Mouse (Mus musculus): ENCODE results near the gene Wfdc17. TPM values are rescaled to one million over a fixed set of nuclear protein-coding genes. Genes with fewer than 3 reads are reported as not detected.

Gene Wfdc17
- polyA plus RNA-seq, 1 experiment from 2014 or later = 0.87 TPM

Other genes starting within 250 kb of the Wfdc17 start
- gene Mmp28, start 240.9 kb upstream of the Wfdc17 start, polyA plus RNA-seq (2016; fragmentation: Nextera tagmentation; extraction: Ambion mirVana) = 4.2 and 4.5 TPM in 2 replicates
- 12.0 and 18.6 TPM in 2 replicates for gene Taf15, start 230.9 kb upstream of the Wfdc17 start, polyA plus RNA-seq (2016; fragmentation: Nextera tagmentation; extraction: Ambion mirVana)
- not detected in 2 replicates for gene Heatr9, start 181.8 kb upstream of the Wfdc17 start, polyA plus RNA-seq (2016; fragmentation: Nextera tagmentation; extraction: Ambion mirVana)
- gene Ccl5, start 173.5 kb upstream of the Wfdc17 start, polyA plus RNA-seq (2016; fragmentation: Nextera tagmentation; extraction: Ambion mirVana) = not detected in 2 replicates
- 0.56 and 0.81 TPM in 2 replicates for gene Ccl9, start 125.4 kb upstream of the Wfdc17 start, polyA plus RNA-seq (2016; fragmentation: Nextera tagmentation; extraction: Ambion mirVana)
- 0.46 and 0.63 TPM in 2 replicates for gene Ccl6, start 110.9 kb upstream of the Wfdc17 start, polyA plus RNA-seq (2016; fragmentation: Nextera tagmentation; extraction: Ambion mirVana)
- gene Rpl9-ps1, start 58.4 kb upstream of the Wfdc17 start, polyA plus RNA-seq (2016; fragmentation: Nextera tagmentation; extraction: Ambion mirVana) = not detected in 2 replicates
- gene Ccl3, start 54.6 kb upstream of the Wfdc17 start, polyA plus RNA-seq (2016; fragmentation: Nextera tagmentation; extraction: Ambion mirVana) = 0.29 TPM in 1 of 2 replicates, not detected in the other
- gene Ccl4, start 41.4 kb upstream of the Wfdc17 start, polyA plus RNA-seq (2016; fragmentation: Nextera tagmentation; extraction: Ambion mirVana) = 0.46 and 1.0 TPM in 2 replicates
- gene Wfdc18, start 5.0 kb downstream of the Wfdc17 start, polyA plus RNA-seq (2016; fragmentation: Nextera tagmentation; extraction: Ambion mirVana) = not detected in 2 replicates
- not detected in 2 replicates for gene Wfdc21, start 42.9 kb downstream of the Wfdc17 start, polyA plus RNA-seq (2016; fragmentation: Nextera tagmentation; extraction: Ambion mirVana)
- 30.4 and 30.8 TPM in 2 replicates for gene Heatr6, start 49.7 kb downstream of the Wfdc17 start, polyA plus RNA-seq (2016; fragmentation: Nextera tagmentation; extraction: Ambion mirVana)
- gene Hnf1b, start 146.1 kb downstream of the Wfdc17 start, polyA plus RNA-seq (2016; fragmentation: Nextera tagmentation; extraction: Ambion mirVana) = not detected in 2 replicates
- gene Ddx52, start 238.1 kb downstream of the Wfdc17 start, polyA plus RNA-seq (2016; fragmentation: Nextera tagmentation; extraction: Ambion mirVana) = 39.6 and 47.8 TPM in 2 replicates